Mouse (Mus musculus): ENCODE data around the gene Cds2.
"Not testable (repeated sequence)": the region's sequence is repeated elsewhere in the genome, so short reads cannot be mapped to it uniquely, and the experiment has no call there.

The Cds2 gene

DNA sequence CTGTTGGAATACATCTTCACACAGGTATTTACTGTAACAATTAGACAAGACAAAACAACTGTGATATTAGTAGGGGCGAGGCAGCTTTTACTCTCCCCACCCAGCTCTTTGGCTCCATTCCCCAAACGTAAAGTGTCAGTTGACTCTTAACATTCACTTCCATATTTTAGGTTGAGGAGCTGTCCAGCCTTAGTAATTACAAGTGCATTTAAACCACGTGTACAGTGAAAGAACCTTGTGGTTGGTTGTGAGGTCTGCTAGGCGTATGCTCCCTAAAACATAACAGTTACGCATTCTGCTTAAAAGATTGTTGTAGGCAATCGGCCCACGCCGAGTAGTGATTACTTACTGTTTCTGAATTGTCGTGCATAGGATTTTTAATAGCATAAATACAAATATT is 2.2 kb downstream of the Cds2 start:
- no peak for DNase-seq (ENCODE audit: low spot score in 2 of 2)

GRCm38 (mm10) chr2:132266086-132266485 is 3.1 kb downstream of the Cds2 start:
- no peak for DNase-seq (ENCODE audit: low spot score in 2 of 2)

- DNase-seq (ENCODE audit: low spot score in 2 of 2): no peak
Measured at GRCm38 (mm10) chr2:132269217-132269616, 6.3 kb downstream of the Cds2 start.

- DNase-seq (ENCODE audit: low spot score in 2 of 2): no peak
Measured at GRCm38 (mm10) chr2:132270331-132270951, 7.5 kb downstream of the Cds2 start.

DNA sequence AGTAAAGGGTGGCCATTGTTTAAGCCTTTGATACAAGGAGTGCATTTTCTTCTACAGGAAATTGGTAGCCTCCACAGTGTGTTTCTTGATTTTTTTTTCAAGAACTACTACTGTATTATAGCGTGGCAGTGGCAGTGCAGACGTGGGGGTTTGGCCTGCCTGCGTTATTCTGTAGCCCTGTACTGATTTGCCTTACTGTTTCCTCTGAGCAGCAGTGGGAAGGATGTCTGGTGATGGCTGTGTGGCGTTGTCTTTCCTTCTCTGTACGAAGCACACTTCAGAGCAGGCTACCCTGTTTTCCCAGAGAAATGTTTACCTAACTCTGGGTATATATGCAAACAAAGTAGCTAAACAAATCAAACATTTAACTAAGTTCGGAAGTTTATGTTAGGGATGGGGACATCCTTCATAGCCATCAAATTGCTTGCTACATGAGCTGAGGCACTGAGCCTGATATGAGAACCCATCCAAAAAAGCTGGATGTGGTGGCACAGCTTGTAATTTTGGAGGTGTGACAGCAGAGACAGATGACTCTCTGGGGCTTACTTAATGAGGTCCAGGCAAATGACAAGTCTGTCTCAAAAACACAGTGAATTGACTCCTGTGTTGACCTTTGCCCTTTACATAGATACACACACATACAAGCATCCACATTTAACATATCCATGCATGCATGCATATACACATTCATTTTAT is 9.9 kb downstream of the Cds2 start:
- DNase-seq (ENCODE audit: low spot score in 2 of 2): no peak

- no peak for DNase-seq (ENCODE audit: low spot score in 2 of 2)
Measured at GRCm38 (mm10) chr2:132275527-132275926, 12.6 kb downstream of the Cds2 start.

- no peak for DNase-seq (ENCODE audit: low spot score in 2 of 2)
Measured at GRCm38 (mm10) chr2:132276249-132276648, 13.3 kb downstream of the Cds2 start.

GRCm38 (mm10) chr2:132278273-132278853 is 15.4 kb downstream of the Cds2 start:
- no peak for DNase-seq (ENCODE audit: low spot score in 2 of 2)

DNA sequence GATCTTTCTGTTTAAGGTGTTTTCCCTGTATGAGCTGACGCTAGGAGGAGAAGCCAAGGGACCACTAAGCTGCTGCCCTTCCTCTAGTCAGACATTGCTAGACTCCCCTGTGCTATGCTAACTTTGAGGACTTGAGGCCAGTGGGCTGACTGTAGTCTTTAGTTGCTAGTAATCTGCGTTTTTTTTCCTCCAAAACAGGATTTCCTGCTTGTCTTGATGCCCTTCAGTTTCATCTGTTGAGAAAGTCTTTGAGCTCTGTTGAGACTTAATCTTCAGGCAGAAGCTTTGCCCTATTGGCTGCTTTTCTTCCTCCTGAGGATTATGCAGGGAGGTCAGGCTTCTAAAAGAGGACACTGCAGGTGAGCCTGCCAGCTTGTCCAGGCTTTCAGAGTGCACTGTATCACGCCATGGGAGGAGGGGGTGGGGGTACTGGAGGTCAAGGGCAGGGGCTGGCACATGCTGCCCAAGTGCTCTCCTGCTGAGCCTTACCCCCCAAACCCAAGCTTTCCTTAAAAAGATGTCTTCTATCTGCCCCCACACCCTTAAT is 16.5 kb downstream of the Cds2 start:
- no peak for DNase-seq (ENCODE audit: low spot score in 2 of 2)

GRCm38 (mm10) chr2:132279978-132280377 is 17.0 kb downstream of the Cds2 start:
- DNase-seq (ENCODE audit: low spot score in 2 of 2): no peak

GRCm38 (mm10) chr2:132280518-132281120 is 17.7 kb downstream of the Cds2 start:
- no peak for DNase-seq (ENCODE audit: low spot score in 2 of 2)

DNA sequence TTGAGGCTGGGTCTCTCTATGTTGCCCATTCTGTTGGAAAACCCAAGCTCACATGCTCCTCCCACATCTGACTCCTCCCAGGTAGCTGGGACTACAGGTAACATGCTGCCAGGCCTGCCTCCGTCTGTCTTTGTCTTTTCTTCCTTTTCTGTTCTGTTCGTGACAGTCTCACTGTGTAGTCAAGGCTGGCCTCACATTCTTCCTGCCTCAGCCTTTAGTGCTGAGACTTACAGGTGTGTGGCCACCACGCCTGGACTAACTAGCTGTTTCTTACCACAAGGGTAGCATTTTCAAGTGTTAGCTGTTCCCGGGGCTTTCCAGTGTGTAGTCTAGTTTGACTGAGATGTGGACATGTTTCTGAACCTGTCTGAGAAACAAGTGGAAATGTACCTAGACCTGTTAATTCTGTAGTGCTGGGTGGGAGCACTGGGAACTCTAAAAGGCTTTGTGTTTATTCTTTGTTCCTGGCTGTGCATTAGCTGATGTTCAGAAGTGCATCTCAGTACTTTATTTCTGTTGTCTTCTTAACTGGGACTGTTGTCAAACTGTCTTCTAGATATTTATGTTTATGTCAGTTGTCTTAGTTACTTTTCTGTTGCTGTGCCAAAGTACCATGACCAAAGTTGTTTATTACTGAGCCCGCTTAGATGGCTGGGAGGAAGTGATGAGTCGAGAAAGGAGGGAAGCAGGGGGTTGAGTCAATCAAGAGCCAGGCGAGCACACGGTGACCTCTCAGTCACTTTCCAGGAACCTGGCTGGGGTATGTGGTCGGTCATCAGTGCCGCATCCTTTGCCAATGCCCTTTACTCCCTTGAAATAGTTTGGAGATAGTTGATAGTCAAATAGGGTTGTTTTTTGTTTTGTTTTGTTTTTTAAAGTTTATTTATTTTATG is 18.9 kb downstream of the Cds2 start:
- no peak for DNase-seq (ENCODE audit: low spot score in 2 of 2)

- no peak for DNase-seq (ENCODE audit: low spot score in 2 of 2)
Measured at GRCm38 (mm10) chr2:132282453-132283174, 19.7 kb downstream of the Cds2 start.

DNA sequence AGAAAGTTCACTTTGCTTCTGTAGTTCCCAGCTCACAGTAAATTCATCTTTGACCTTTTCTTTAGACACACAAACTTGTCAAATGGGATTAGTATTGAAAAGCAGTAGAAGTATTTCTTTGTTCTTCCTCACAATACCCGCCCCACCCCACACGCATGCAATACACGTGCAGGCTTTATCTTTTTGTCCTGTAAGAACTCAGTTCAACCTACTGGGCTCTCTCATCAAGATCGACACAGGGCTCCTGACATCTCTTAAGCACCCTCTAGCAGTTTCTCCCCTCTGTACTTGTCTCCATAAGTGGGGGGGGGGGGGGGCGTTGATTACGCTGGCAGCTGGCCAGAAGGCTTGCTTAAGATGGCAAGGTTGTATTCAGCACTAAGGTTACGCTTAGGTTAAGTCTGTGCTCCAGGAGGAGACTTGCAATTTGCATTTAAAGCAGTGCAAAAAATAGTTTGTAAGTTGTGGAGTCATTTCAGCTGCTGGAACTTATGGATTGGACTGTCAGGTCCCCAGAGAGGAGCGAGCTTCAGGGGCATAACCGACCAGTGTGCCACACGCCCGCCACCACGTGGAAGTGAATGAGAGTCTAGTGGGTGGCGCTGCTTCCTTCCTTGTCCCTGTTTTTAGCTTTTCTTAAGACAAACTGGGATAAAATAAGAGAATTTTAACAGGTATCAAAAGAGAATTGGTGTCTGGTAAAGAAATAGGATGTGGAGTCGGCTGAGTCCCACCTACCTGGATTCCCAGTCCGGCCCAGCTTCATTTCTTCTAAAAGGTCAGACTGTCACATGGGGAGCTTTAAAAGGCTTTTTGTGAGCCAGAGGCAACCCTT is 20.5 kb downstream of the Cds2 start:
- DNase-seq (ENCODE audit: low spot score in 2 of 2): no peak

DNA sequence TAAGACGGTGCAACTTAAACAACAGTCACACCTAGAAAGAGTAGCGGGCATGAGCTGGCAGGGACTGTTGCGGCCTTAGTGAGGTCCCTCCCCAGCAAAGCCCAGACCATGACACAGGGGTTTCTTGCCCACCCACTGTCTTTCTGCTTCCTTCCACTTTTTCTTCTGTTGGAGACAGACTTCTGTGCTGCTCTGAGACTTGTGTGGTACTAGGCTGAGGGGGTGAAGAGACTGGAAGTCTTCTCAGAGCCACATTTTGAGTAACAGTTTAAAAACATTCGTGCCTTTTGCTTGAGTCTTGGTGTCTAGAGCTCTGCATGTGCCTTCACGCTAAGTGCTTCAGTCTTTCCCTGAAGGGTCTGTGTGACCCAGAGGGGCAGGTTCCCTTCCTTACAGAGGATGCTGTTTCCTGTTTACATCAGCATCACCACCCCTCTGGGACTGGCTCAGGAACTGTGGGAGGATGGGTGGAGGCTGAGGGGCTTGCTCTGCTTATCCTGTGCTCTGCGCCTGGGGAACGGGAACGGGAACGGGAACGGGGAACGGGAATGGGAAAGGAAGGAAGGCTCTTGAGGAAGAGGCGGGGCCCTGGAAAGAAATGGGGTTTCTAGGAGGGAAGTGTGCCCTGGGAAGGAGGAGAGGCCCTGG is 21.7 kb downstream of the Cds2 start:
- no peak for DNase-seq (ENCODE audit: low spot score in 2 of 2)

GRCm38 (mm10) chr2:132285722-132286121 is 22.8 kb downstream of the Cds2 start:
- DNase-seq (ENCODE audit: low spot score in 2 of 2): not testable (repeated sequence)

DNA sequence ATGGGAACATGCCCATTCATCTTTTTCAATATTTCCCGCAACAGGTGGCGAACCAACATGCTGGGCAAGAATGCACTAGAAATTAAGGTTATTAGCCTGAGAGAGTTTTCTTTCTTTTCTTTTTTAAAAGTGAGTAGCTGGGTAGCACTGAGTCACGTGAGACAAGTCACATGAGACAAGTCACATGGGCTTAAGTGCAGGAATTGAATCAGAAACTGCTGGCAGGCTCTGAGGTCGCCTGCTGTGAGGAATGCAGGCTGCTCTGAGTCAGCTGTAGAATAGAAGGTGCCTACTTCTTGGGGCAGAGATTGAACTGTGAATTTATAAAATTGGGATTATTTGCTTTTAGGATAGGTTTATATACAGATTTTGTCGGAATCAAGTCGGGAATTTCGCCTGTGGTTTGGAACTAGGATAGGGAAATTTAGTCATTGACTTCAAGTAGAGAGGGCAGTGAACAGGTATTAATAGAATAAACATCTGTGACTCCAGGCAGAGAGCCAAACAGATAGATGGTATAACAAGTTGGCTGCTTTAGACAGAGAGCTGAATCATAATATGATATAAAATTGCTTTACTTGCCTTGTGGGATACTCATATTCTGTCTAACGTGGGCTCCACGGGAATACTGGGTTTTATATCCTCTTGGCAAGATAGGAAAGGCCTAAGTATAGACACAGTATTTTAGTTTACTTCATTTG is 23.6 kb downstream of the Cds2 start:
- DNase-seq (ENCODE audit: low spot score in 2 of 2): no peak

DNA sequence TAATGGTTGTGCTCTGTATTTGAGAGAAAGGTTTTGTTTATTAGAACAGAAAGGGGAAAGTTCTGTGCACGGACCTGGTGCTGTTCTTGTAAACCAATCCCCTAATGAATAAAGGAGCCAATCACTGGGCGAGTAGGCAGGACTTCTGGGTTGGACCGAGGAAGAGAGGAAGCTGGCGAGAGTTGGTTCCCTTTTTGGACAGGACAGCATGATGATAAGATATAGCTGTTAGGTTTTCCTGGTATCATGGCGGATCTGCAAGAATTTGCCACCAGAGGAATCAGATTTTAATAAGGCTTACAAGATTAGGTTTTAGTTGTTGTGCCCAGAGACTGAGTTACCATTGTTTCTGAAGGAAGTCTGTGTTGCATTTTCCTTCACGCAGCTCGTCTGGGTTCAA is 26.3 kb downstream of the Cds2 start:
- not testable (repeated sequence) for DNase-seq (ENCODE audit: low spot score in 2 of 2)

- no peak for DNase-seq (ENCODE audit: low spot score in 2 of 2)
Measured at GRCm38 (mm10) chr2:132290808-132291207, 27.9 kb downstream of the Cds2 start.
